Mouse (Mus musculus): ENCODE data around the gene Kcnh3. TPM values are rescaled to one million over a fixed set of nuclear protein-coding genes. Genes with fewer than 3 reads are reported as not detected.

Gene Kcnh3
- polyA plus RNA-seq (2014; fragmentation: Nextera tagmentation; extraction: Ambion mirVana) = 0.39 and 0.51 TPM in 2 replicates

DNA sequence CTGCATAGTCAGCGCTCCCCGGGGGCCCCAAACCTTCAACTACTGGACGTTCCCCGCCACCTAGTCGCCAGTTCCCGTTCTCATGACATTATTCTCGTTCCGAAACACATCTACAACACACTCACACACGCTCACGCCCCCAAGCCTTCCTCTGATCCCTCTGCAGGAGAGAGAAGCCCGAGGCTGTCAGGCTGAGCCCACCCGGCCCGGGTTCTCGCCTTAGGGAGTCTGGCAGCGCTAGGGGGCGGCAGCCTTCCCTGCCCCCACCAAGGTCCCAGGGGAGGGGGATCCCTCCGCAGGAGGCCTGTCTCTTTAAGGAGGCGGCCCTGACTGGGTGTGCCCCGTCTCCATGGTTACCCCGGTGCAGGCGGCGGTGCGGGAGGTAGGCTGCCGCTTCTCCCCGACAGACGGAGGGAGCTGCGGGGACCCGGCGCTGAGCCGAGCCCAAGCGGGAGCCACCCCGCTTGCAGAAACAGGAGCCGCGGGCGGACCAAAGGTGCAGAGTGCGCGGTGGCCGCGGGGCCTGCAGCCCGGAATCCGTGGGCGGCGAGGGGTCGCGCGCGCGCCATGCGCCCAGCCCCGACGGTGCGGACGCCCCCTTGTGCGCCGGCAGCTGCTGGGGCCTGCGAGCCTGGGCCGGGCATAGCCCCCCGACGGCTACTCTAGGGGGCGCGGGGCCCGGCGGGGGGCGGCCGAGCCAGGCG is at the start of gene Kcnh3:
Gene Kcnh3, plus strand, starts transcription at position 654 of the 704 bp plus-strand sequence.
- Histone ChIP-seq H3K36me3 (ENCODE audit: control insufficient read depth, insufficient read depth, low read length) (no peaks in the 10 kb centered on the region), H3K9me3 (ENCODE audit: control insufficient read depth, low read length) (no peaks in the 10 kb centered on the region), H3K4me1 (replicated peaks; ENCODE audit: control insufficient read depth, insufficient read depth, low read length) (peaks cover 19% of the 10 kb centered on the region), H3K4me2 (ENCODE audit: low read length) (peak within 1 kb of the TSS; percentile 65), H3K4me3 (ENCODE audit: low read depth, low read length) (peak within 1 kb of the TSS; percentile 45), H3K27me3 (replicated peaks; ENCODE audit: control insufficient read depth, insufficient read depth, low read length) (peaks cover 94% of the 10 kb centered on the region), H3K27ac (ENCODE audit: low read depth) (no peak within 1 kb of the TSS), H3K9ac (ENCODE audit: low read length) (0 out of 2 replicates have a peak within 1 kb of the TSS, but pooled peaks have one; percentile 7)
- DNase-seq (ENCODE audit: low spot score) (peak; percentile 83), ATAC-seq (replicated peaks; ENCODE audit: low FRiP score, low TSS enrichment, low read depth) (peak; percentile 48; the same call in 1 of the 2 replicates)
- under 1% methylated on average over 66 of the region's 66 CpGs for WGBS

DNA sequence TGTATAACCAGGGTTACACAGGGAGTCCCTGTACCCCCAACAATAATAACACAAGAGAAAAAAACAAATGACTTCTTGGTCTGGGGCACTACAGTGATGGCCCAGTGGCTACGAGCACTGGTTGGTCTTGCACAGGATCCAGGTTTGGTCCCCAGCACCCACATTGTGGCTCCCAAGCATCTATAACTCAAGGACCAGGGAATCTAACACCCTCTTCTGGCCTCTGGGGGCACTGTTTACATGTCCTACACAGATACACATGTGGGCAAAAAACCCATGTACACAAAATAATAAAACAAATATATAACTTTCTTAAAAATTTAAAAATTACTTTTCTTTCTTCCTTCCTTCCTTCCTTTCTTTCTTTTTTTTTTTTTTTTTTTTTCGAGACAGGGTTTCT is 45.0 kb upstream of the Kcnh3 start:
- 97% methylated on average over 1 of the region's 2 CpGs for WGBS
- peaks cover 67% of the 10 kb centered on the region for H3K36me3 ChIP-seq (ENCODE audit: control insufficient read depth, insufficient read depth, low read length)
- no peak for ATAC-seq (replicated peaks; ENCODE audit: low FRiP score, low TSS enrichment, low read depth)

DNA sequence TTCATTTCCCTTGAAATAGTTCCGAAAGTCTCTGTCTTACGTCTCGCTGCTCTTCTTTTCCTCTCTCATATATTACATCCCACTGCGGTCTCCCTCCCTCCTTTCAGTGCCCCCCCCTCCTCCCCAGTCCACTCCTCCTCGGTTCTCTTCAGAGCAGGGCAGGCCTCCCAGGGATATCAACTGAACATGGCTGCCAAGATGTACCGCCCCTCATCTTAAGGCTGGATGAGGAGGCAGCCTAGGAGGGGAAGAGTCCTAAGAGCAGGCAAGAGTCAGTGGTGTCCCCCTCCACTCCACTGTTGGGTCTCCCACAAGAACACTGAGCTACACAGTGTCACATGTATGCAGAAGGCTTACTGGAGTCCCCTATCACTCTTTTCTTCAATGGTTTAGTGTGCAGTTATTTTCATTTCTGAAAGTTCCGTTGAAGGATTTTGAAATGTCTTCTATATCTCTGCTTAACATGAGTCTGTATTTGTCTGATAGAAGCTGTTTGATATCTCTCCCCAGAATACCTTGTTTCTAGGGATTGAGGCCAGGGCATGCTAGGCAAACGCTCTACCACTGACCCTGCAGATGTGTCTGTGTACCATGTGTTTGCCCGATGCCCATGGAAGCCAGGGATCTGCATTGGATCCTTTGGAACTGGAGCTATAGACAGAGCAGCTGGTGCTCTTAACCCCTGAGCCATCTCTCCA is 40.3 kb upstream of the Kcnh3 start:
- H3K9me3 ChIP-seq (ENCODE audit: control insufficient read depth, low read length) = no peaks in the 10 kb centered on the region
- H3K36me3 ChIP-seq (ENCODE audit: control insufficient read depth, insufficient read depth, low read length) = peaks cover 85% of the 10 kb centered on the region
- no peak overlapping the region for H3K4me2 ChIP-seq (ENCODE audit: low read length)
- H3K9ac ChIP-seq (ENCODE audit: low read length) = no peak overlapping the region
- H3K27me3 ChIP-seq (replicated peaks; ENCODE audit: control insufficient read depth, insufficient read depth, low read length) = no peaks in the 10 kb centered on the region
- H3K4me1 ChIP-seq (replicated peaks; ENCODE audit: control insufficient read depth, insufficient read depth, low read length) = no peaks in the 10 kb centered on the region
- H3K4me3 ChIP-seq (ENCODE audit: low read depth, low read length) = no peak overlapping the region
- H3K27ac ChIP-seq (ENCODE audit: low read depth) = no peak overlapping the region
- no peak for DNase-seq (ENCODE audit: low spot score)
- ATAC-seq (replicated peaks; ENCODE audit: low FRiP score, low TSS enrichment, low read depth) = no peak
- WGBS = 88% methylated on average over 9 of the region's 9 CpGs

More for the DNA sequence above, 45.0 kb upstream of the Kcnh3 start:
- no peak overlapping the region for H3K4me2 ChIP-seq (ENCODE audit: low read length)
- no peak overlapping the region for H3K27ac ChIP-seq (ENCODE audit: low read depth)
- no peaks in the 10 kb centered on the region for H3K9me3 ChIP-seq (ENCODE audit: control insufficient read depth, low read length)
- DNase-seq (ENCODE audit: low spot score) = peak; percentile 7
- no peaks in the 10 kb centered on the region for H3K27me3 ChIP-seq (replicated peaks; ENCODE audit: control insufficient read depth, insufficient read depth, low read length)
- no peak overlapping the region for H3K9ac ChIP-seq (ENCODE audit: low read length)
- H3K4me3 ChIP-seq (ENCODE audit: low read depth, low read length) = no peak overlapping the region
- no peaks in the 10 kb centered on the region for H3K4me1 ChIP-seq (replicated peaks; ENCODE audit: control insufficient read depth, insufficient read depth, low read length)

DNA sequence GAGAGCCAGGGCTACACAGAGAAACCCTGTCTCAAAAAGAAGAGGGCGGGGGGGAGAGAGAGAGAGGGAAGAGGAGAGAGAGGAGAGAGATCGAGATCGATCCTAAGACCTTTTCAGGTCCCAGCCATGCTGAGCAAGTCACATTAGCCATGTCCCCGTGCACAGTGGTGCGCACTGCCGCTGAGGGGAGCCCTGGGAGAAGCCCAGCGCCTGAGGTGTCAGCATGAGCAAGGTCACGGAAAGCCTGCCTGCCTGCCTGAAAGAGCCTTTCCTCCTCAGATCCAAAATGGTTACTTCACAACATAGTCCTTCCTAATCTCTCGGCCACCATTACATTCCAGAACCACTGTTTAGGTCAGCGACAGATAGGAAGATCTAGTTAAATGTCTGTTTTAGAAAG is 30.3 kb upstream of the Kcnh3 start:
- 79% methylated on average over 10 of the region's 10 CpGs for WGBS
- no peak overlapping the region for H3K9ac ChIP-seq (ENCODE audit: low read length)
- DNase-seq (ENCODE audit: low spot score) = no peak
- ATAC-seq (replicated peaks; ENCODE audit: low FRiP score, low TSS enrichment, low read depth) = no peak
- no peak overlapping the region for H3K4me3 ChIP-seq (ENCODE audit: low read depth, low read length)
- H3K9me3 ChIP-seq (ENCODE audit: control insufficient read depth, low read length) = no peaks in the 10 kb centered on the region
- H3K4me1 ChIP-seq (replicated peaks; ENCODE audit: control insufficient read depth, insufficient read depth, low read length) = no peaks in the 10 kb centered on the region
- H3K27me3 ChIP-seq (replicated peaks; ENCODE audit: control insufficient read depth, insufficient read depth, low read length) = no peaks in the 10 kb centered on the region
- no peak overlapping the region for H3K27ac ChIP-seq (ENCODE audit: low read depth)
- H3K4me2 ChIP-seq (ENCODE audit: low read length) = no peak overlapping the region
- H3K36me3 ChIP-seq (ENCODE audit: control insufficient read depth, insufficient read depth, low read length) = peaks cover 47% of the 10 kb centered on the region

DNA sequence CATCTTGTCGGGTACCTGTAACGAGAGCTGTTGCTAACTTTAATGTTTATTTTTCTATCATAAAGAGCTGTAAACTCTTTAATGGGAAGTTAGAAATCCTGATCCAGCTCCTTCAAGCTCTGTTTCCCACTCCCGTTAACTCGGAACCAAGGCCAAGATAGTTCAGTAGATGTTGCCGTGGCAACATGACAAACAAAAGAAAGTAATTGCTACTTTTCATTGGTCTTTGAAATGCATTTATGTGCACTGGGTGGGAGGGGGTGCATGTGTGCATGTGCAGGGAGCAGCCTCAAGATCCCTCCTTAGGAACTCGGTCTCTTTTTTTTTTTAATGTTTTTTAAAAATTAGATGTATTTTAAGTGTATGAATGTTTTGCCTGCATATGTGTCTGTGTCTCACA is 29.6 kb upstream of the Kcnh3 start:
- Histone ChIP-seq H3K4me1 (replicated peaks; ENCODE audit: control insufficient read depth, insufficient read depth, low read length) (no peaks in the 10 kb centered on the region), H3K4me2 (ENCODE audit: low read length) (no peak overlapping the region), H3K36me3 (ENCODE audit: control insufficient read depth, insufficient read depth, low read length) (peaks cover 49% of the 10 kb centered on the region), H3K4me3 (ENCODE audit: low read depth, low read length) (no peak overlapping the region), H3K9ac (ENCODE audit: low read length) (no peak overlapping the region), H3K27me3 (replicated peaks; ENCODE audit: control insufficient read depth, insufficient read depth, low read length) (no peaks in the 10 kb centered on the region), H3K27ac (ENCODE audit: low read depth) (no peak overlapping the region), H3K9me3 (ENCODE audit: control insufficient read depth, low read length) (no peaks in the 10 kb centered on the region)
- DNase-seq (ENCODE audit: low spot score) (no peak), ATAC-seq (replicated peaks; ENCODE audit: low FRiP score, low TSS enrichment, low read depth) (no peak)
- 48% methylated on average over 6 of the region's 6 CpGs for WGBS

DNA sequence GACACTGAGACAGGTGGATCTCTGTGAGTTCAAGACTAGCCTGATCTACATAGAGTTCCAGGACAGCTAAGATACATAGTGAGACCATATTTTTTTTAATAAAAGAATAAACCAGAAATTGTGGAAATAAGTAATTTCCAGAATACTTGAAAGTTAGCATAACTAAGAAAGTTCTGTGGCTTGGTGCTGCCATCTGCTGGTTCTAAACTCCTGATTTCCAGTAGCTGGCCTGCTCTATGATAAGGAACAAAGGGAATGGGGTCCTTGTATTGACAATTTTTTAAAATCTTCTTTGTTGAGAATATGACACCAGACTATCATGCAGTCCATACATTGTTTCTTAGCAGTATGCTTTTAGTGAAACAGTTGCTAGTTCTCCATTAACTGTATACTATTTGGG is 25.9 kb upstream of the Kcnh3 start:
- Histone ChIP-seq H3K4me3 (ENCODE audit: low read depth, low read length) (no peak overlapping the region), H3K4me2 (ENCODE audit: low read length) (no peak overlapping the region), H3K9ac (ENCODE audit: low read length) (no peak overlapping the region), H3K9me3 (ENCODE audit: control insufficient read depth, low read length) (no peaks in the 10 kb centered on the region), H3K4me1 (replicated peaks; ENCODE audit: control insufficient read depth, insufficient read depth, low read length) (no peaks in the 10 kb centered on the region), H3K27ac (ENCODE audit: low read depth) (no peak overlapping the region), H3K27me3 (replicated peaks; ENCODE audit: control insufficient read depth, insufficient read depth, low read length) (no peaks in the 10 kb centered on the region), H3K36me3 (ENCODE audit: control insufficient read depth, insufficient read depth, low read length) (peaks cover 43% of the 10 kb centered on the region)
- DNase-seq (ENCODE audit: low spot score) = no peak
- ATAC-seq (replicated peaks; ENCODE audit: low FRiP score, low TSS enrichment, low read depth) = no peak

DNA sequence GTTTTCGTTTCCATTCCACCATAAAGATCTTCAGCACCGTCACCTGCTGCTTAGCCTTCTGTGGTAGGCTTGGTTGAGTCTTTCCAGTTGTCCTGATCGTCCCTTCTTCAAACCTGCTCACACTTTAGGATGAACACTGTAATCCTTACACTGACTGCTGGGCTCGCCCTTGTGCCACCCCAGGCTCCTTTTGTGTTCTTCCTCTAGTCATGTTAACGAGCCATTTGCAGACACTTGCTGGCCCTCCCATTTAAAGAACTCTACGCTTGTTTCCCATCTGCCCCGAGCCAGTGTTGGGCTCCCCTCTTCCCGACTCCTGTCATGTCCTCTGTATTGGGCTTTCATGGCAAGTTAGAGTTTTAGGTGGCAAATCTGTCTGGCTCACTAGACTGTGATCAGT is 18.7 kb upstream of the Kcnh3 start:
- 78% methylated on average over 8 of the region's 8 CpGs for WGBS
- Histone ChIP-seq H3K36me3 (ENCODE audit: control insufficient read depth, insufficient read depth, low read length) (peaks cover 63% of the 10 kb centered on the region), H3K9me3 (ENCODE audit: control insufficient read depth, low read length) (no peaks in the 10 kb centered on the region), H3K4me1 (replicated peaks; ENCODE audit: control insufficient read depth, insufficient read depth, low read length) (no peaks in the 10 kb centered on the region), H3K9ac (ENCODE audit: low read length) (no peak overlapping the region), H3K27me3 (replicated peaks; ENCODE audit: control insufficient read depth, insufficient read depth, low read length) (no peaks in the 10 kb centered on the region), H3K4me2 (ENCODE audit: low read length) (no peak overlapping the region), H3K4me3 (ENCODE audit: low read depth, low read length) (no peak overlapping the region), H3K27ac (ENCODE audit: low read depth) (no peak overlapping the region)
- ATAC-seq (replicated peaks; ENCODE audit: low FRiP score, low TSS enrichment, low read depth) = no peak
- no peak for DNase-seq (ENCODE audit: low spot score)

DNA sequence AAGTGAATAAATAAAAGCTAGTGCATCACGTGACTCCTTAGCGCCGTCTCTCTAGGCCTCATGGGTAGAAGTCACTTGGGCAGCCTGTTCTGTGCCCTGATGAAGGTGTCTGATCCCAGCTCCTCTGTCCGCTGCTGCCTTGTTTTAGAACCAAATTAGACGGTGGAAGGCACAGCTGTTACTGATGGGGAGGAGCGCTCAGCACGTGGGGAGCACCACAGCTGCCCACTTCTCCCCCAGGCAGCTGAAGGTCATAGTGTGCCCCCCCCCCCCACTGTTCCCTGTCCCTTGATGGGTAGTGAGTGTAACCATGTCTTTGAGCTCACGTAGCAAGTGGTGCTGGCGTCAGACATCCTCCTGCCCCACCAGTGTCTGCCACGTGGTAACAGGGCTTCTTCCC is 11.5 kb upstream of the Kcnh3 start:
- Histone ChIP-seq H3K36me3 (ENCODE audit: control insufficient read depth, insufficient read depth, low read length) (peaks cover 54% of the 10 kb centered on the region), H3K4me1 (replicated peaks; ENCODE audit: control insufficient read depth, insufficient read depth, low read length) (no peaks in the 10 kb centered on the region), H3K4me3 (ENCODE audit: low read depth, low read length) (no peak overlapping the region), H3K27ac (ENCODE audit: low read depth) (no peak overlapping the region), H3K9ac (ENCODE audit: low read length) (no peak overlapping the region), H3K4me2 (ENCODE audit: low read length) (no peak overlapping the region), H3K9me3 (ENCODE audit: control insufficient read depth, low read length) (0 out of 2 replicates have a peak, but pooled peaks cover 4% of the 10 kb centered on the region), H3K27me3 (replicated peaks; ENCODE audit: control insufficient read depth, insufficient read depth, low read length) (no peaks in the 10 kb centered on the region)
- 90% methylated on average over 10 of the region's 10 CpGs for WGBS
- no peak for DNase-seq (ENCODE audit: low spot score)
- ATAC-seq (replicated peaks; ENCODE audit: low FRiP score, low TSS enrichment, low read depth) = no peak

Measured in intestine, embryonic 14.5 days (tissue).